Mouse (Mus musculus): ENCODE results near the gene Pbx2. TPM values are rescaled to one million over a fixed set of nuclear protein-coding genes. Genes with fewer than 3 reads are reported as not detected.

Gene Pbx2
- polyA plus RNA-seq, 1 experiment from 2014 or later = 64.2 TPM

DNA sequence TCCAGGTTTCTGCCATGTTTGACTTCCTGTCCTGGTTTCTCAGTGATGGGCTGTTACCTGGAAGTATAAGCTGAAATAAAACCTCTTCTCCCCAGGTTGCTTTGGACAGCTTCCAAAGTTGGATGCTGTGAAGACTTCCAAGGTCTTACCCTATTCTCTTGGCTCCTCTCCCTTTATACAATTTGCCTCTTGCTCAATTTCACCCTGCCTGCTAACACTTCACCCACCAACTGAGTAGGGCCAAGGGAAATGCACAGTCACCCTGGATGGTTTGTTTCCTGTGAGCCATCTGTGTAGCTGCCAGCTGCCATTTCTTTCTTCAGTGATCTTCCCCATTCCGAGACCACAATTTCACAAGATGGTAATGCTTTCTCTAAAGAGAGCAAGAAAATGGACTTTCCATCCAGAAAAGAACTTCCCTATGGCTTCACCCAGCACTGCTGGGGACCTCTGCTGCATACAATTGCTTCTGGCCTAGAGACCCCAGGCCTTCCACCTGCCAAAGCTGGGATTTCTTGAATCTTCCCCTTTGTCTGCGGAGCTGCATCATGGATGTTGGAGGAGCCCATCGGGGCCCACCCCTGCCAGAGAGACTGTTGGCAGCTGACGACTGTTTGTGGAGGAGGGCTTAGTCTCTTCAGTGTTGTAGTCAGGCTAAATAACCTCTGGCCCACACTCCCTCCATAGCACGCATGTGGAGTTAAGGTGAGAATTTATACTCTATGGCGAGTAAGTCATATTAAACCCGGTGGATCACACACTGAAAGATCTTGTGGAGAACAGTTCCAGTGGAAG, 48.6 kb downstream of the Pbx2 start:
- H3K27ac ChIP-seq = peak overlapping the region; percentile 90
- WGBS (ENCODE audit: missing documents) = 50% methylated on average over 7 of the region's 7 CpGs
- no peaks in the 10 kb centered on the region; the same call in 1 of the 2 replicates for H3K79me2 ChIP-seq (ENCODE audit: inconsistent target)
- no peak overlapping the region for H3K4me3 ChIP-seq (ENCODE audit: inconsistent target)
- no peaks in the 10 kb centered on the region for H3K36me3 ChIP-seq (ENCODE audit: inconsistent target)

DNA sequence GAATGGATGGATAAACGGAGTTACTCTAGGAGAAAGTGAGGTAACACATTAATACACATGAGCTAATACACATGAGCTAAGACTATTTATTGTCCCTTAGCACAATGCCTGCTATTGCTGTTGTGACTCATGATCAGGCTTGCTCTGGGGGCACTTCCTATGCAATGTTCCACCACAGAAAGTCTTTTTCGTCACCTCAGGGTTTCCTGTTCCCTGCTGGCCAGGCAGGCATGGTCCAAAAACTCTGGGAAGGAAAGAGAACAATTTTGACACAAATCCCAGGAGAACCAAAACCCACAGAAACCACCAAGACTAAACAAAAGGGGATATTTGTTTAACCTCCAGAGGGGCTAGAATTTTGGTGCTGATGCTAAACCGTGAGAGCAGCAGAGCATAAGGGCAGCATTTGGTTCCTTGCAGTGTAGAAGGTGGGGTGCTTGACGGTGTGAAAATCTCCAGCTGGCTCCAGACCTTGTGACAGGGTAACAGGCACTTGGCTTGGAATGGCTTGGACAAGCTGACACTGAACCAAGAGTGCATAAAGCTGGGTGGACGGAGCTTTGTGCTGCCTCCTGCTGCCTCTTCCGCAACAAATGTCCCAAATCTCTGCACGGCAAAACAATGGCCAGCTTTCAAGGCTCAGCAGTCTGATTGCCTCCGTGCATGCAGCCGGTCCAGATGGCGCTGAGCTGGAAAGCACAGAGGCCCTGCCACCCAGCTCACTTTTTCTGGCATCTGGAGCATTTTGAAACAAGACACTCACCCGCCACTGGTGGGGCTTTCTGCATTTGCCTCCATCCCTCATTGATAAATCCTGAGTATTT, 49.9 kb downstream of the Pbx2 start:
- H3K79me2 ChIP-seq (ENCODE audit: inconsistent target) = peaks cover 13% of the 10 kb centered on the region; the same call in 1 of the 2 replicates
- 53% methylated on average over 11 of the region's 11 CpGs for WGBS (ENCODE audit: missing documents)
- H3K27ac ChIP-seq = peak overlapping the region; percentile 90
- no peaks in the 10 kb centered on the region for H3K36me3 ChIP-seq (ENCODE audit: inconsistent target)
- no peak overlapping the region for H3K4me3 ChIP-seq (ENCODE audit: inconsistent target)

DNA sequence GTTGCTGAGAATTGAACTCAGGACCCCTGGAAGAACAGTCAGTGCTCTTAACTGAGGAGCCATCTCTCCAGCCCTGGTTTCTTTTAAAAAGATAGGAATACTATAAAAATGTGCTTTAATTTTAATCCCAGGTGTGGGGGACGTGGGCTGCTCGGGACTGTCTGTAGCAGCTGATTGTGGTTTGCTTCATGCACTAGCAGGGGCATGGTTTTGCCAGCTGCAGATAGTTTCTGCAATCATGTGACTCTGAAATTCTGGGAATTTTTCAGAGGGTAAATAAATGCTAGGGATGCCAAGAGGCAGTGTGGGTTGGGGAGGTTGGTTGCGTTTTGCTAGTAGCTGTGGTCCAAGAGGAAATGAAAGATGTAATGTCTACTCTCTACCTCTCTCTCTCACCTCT, 50.9 kb downstream of the Pbx2 start:
- H3K27ac ChIP-seq = peak overlapping the region; percentile 90
- no peak overlapping the region for H3K4me3 ChIP-seq (ENCODE audit: inconsistent target)
- H3K36me3 ChIP-seq (ENCODE audit: inconsistent target) = no peaks in the 10 kb centered on the region
- peaks cover 18% of the 10 kb centered on the region; the same call in 1 of the 2 replicates for H3K79me2 ChIP-seq (ENCODE audit: inconsistent target)
- WGBS (ENCODE audit: missing documents) = 73% methylated on average over 3 of the region's 3 CpGs

DNA sequence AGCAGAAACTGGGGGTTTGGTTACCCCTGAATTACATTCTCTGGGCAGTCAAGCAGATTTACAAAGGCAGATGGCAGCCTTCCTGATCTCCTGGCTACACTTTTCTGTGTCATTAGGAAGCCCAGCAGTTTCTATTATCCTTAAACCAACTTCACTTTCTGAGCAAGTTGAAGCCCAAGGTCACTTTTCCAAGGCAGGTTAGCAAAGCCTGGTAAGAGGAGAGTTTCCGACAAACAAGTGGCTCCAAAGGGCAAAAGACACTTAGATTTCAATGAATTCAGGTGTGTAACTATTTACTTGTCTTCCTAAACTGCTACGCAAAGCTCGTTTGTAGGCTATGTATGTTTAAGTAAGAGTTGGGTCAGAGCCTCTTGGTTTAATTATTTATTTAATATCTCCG, 52.3 kb downstream of the Pbx2 start:
- H3K36me3 ChIP-seq (ENCODE audit: inconsistent target) = no peaks in the 10 kb centered on the region
- 95% methylated on average over 4 of the region's 4 CpGs for WGBS (ENCODE audit: missing documents)
- H3K79me2 ChIP-seq (ENCODE audit: inconsistent target) = peaks cover 29% of the 10 kb centered on the region
- H3K27ac ChIP-seq = peak overlapping the region; percentile 90
- H3K4me3 ChIP-seq (ENCODE audit: inconsistent target) = no peak overlapping the region

DNA sequence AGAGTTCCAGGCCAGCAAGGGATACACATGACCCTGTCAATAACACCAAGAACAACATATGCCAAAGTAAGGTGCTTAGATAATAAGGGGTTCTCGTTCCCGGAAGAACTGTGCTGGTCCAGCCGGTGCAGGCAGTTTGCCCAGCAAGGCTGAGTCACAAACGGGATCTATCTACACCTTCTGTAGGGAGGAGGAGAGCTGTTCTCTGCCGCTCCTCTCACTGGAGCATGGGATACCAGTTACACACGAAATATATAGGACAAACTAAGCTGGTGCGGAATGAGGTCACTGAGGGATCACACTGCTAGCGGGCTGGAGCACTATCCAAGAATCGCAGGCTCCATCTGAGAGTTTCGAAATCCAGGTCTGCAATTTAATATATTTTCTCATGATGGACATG, 52.9 kb downstream of the Pbx2 start:
- Histone ChIP-seq H3K79me2 (ENCODE audit: inconsistent target) (peaks cover 34% of the 10 kb centered on the region), H3K36me3 (ENCODE audit: inconsistent target) (no peaks in the 10 kb centered on the region), H3K4me3 (ENCODE audit: inconsistent target) (no peak overlapping the region), H3K27ac (no peak overlapping the region)
- 85% methylated on average over 10 of the region's 10 CpGs for WGBS (ENCODE audit: missing documents)

DNA sequence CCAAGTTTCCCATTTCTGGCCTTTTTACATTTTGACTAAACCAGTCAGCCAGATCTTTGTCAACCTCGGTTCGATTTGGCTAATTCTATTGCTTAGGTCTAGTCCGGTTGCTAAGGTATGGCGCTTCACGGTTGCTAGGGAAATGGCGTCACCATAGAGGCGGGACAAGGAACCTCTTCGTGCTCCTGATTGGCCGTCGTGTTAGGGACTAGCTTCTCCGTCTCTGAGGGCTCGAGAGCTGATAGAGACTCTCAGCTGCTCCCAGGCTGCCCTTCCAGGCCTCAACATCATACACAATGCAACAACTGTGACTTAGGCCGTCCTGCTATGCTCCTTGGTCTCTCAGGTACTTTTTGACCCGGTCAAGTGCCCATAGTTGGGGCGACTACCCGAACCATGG, 53.5 kb downstream of the Pbx2 start, which contains the start of gene Fkbpl:
Gene Fkbpl, plus strand, starts transcription at position 157 of the 400 bp plus-strand sequence.
- Histone ChIP-seq H3K4me3 (ENCODE audit: inconsistent target) (peak within 1 kb of the TSS; percentile 71), H3K36me3 (ENCODE audit: inconsistent target) (no peaks in the 10 kb centered on the region; the same call in 1 of the 2 replicates), H3K27ac (peak within 1 kb of the TSS; percentile 63), H3K79me2 (ENCODE audit: inconsistent target) (peaks cover 35% of the 10 kb centered on the region)
- WGBS (ENCODE audit: missing documents) = 1% methylated on average over 16 of the region's 16 CpGs

DNA sequence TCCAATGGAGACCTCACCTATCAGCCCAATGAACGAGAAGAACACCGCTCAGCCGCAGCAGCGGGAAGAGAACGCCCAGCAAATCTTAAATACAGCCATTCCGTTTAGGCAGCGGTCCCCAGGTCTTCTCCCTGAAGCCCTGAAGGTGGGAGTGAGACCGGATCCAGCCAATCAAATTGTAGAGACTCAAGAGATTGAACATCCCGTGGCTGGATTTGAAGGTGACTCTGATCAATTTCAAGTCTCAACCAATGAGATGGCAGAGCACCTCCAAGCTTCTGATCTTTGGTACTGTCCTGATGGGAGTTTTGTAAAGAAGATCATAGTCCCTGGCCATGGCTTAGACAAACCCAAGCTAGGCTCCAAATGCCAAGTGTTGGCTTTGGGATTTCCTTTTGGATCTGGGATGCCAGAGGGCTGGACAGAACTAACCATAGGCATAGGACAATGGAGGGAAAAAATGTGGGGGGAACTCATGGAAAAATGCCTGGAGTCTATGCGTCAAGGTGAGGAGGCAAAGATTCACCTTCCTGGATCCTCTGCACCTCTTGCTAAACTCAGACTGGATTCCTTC, 54.3 kb downstream of the Pbx2 start:
- WGBS (ENCODE audit: missing documents) = 65% methylated on average over 10 of the region's 10 CpGs
- H3K4me3 ChIP-seq (ENCODE audit: inconsistent target) = peak overlapping the region; percentile 71
- peak overlapping the region; percentile 63 for H3K27ac ChIP-seq
- peaks cover 35% of the 10 kb centered on the region for H3K79me2 ChIP-seq (ENCODE audit: inconsistent target)
- H3K36me3 ChIP-seq (ENCODE audit: inconsistent target) = peaks cover 5% of the 10 kb centered on the region; the same call in 1 of the 2 replicates

DNA sequence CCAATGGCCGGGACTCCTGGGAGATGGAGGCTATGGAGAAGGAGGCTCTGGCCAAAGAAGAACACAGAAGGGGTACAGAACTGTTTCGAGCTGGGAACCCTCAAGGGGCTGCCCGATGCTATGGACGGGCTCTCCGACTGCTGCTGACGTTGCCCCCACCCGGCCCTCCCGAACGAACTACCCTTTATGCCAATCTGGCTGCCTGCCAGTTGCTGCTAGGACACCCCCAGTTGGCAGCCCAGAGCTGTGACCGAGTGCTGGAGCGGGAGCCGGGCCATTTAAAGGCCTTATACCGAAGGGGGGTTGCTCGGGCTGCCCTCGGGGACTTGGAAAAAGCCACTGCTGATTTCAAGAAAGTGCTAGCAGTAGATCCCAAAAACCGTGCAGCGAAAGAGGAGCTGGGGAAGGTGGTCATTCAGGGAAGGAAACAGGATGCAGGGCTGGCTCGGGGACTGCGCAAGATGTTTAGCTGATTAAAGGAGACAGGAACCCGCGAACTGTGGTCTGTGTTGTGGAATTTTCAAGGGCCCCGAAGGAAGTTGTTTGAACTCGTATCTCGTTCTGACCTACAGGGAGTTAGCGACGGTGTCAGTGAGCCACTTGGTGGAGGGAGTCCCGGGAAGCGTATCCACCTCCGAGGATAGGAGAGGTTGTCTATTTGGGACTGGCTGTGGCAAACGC, 54.9 kb downstream of the Pbx2 start:
- Histone ChIP-seq H3K4me3 (ENCODE audit: inconsistent target) (no peak overlapping the region), H3K27ac (no peak overlapping the region), H3K79me2 (ENCODE audit: inconsistent target) (peaks cover 35% of the 10 kb centered on the region), H3K36me3 (ENCODE audit: inconsistent target) (peaks cover 12% of the 10 kb centered on the region; the same call in 1 of the 2 replicates)
- WGBS (ENCODE audit: missing documents) = 39% methylated on average over 27 of the region's 30 CpGs

Other genes with a start within 250 kb of the Pbx2 start
- gene Btnl2, start 236.4 kb upstream of the Pbx2 start, polyA plus RNA-seq (2018) = 0.12 to 0.34 TPM (median 0.14 TPM) in 3 replicates
- not detected in 3 replicates for gene Btnl1, start 214.1 kb upstream of the Pbx2 start, polyA plus RNA-seq (2018)
- 0.40 TPM in 1 of 3 replicates, not detected in the others for gene BC051142, start 192.4 kb upstream of the Pbx2 start, polyA plus RNA-seq (2018)
- gene Btnl4, start 113.9 kb upstream of the Pbx2 start, polyA plus RNA-seq (2018) = 0.16 TPM in 1 of 3 replicates, not detected in the others
- 0.09 to 0.27 TPM in 2 of 3 replicates, not detected in the other for gene Btnl6, start 73.9 kb upstream of the Pbx2 start, polyA plus RNA-seq (2018)
- gene Notch4, start 27.0 kb upstream of the Pbx2 start, polyA plus RNA-seq (2018) = 0.08 to 0.30 TPM (median 0.11 TPM) in 3 replicates
- 124 to 167 TPM (median 152 TPM) in 3 replicates for gene Gpsm3, start 1.5 kb upstream of the Pbx2 start, polyA plus RNA-seq (2018)
- gene Ager, start 6.6 kb downstream of the Pbx2 start, polyA plus RNA-seq (2018) = 0.22 to 0.38 TPM (median 0.27 TPM) in 3 replicates
- gene Rnf5, start 12.4 kb downstream of the Pbx2 start, polyA plus RNA-seq (2018) = 45.1 to 50.3 TPM (median 47.5 TPM) in 3 replicates
- 67.5 to 77.3 TPM (median 76.0 TPM) in 3 replicates for gene Agpat1, start 13.0 kb downstream of the Pbx2 start, polyA plus RNA-seq (2018)
- 0.14 to 0.69 TPM (median 0.28 TPM) in 3 replicates for gene Egfl8, start 24.7 kb downstream of the Pbx2 start, polyA plus RNA-seq (2018)
- gene Ppt2, start 37.2 kb downstream of the Pbx2 start, polyA plus RNA-seq (2018) = 71.0 to 95.1 TPM (median 79.6 TPM) in 3 replicates
- 0.16 to 0.25 TPM in 2 of 3 replicates, not detected in the other for gene Prrt1, start 38.3 kb downstream of the Pbx2 start, polyA plus RNA-seq (2018)
- 12.5 to 24.4 TPM (median 15.0 TPM) in 3 replicates for gene Fkbpl, start 53.5 kb downstream of the Pbx2 start, polyA plus RNA-seq (2018)
- 31.4 to 62.2 TPM (median 57.9 TPM) in 3 replicates for gene Atf6b, start 55.9 kb downstream of the Pbx2 start, polyA plus RNA-seq (2018)
- gene Tnxb, start 79.3 kb downstream of the Pbx2 start, polyA plus RNA-seq (2018) = not detected in 3 replicates
- gene C4b, start 152.6 kb downstream of the Pbx2 start, polyA plus RNA-seq (2018) = 0.21 to 1.4 TPM (median 0.32 TPM) in 3 replicates
- gene Cyp21a1, start 213.3 kb downstream of the Pbx2 start, polyA plus RNA-seq (2018) = not detected in 3 replicates
- 23.5 to 36.5 TPM (median 28.1 TPM) in 3 replicates for gene Stk19, start 245.7 kb downstream of the Pbx2 start, polyA plus RNA-seq (2018)
- gene Dxo, start 245.8 kb downstream of the Pbx2 start, polyA plus RNA-seq (2018) = 13.6 to 19.8 TPM (median 15.8 TPM) in 3 replicates